Mouse (Mus musculus): ENCODE measurements at regions not wholly inside any gene's neighbourhood (a gene's known extent, or its start where the extent isn't known, plus 50 kb on each side); places are given as distances from the start of the nearest gene placed in this dataset.

DNA sequence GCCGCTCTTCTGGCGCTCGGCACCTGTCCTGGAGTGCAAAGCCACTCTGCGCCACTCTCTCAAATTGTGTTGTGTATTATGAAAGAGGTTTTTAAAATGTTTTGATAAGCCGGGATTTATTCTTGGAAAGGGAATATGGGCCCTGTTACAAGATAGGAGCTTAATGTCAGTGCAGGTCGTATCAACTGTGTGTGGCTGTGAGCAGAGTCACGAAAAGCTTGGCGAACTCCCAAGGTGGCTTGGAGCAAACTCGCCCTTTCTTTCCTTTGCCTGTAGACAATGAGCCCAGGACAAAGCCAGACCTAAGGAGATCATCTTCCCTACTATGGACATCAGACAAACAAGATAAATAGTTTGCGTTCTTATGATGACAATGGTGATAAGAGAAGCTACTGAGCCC is 74.3 kb upstream of the Map4k3 start:
- TF ChIP-seq CTCF (IDR thresholded peaks at IDR 0.05; ENCODE audit: low read depth, low read length) (no peak), POLR2A (IDR thresholded peaks at IDR 0.05; ENCODE audit: borderline replicate concordance, low read depth, low read length) (no peak)

Data from bone marrow macrophage, adult 2 months (primary cell).